Mouse (Mus musculus) effector memory CD4-positive, alpha-beta T cell, adult 5 months (primary cell): ENCODE results near the gene Gm525. TPM values are rescaled to one million over a fixed set of nuclear protein-coding genes. Genes with fewer than 3 reads are reported as not detected.

Experiments
- polyA plus RNA-seq: library from polyadenylated mRNA; unstranded; fragments of 100-300 nt; shearing (Covaris generic); gene quantifications from one replicate; pipeline ENCODE4 v1.2.1, GENCODE M21; 2017

Gm525 gene
- not detected for polyA plus RNA-seq

DNA sequence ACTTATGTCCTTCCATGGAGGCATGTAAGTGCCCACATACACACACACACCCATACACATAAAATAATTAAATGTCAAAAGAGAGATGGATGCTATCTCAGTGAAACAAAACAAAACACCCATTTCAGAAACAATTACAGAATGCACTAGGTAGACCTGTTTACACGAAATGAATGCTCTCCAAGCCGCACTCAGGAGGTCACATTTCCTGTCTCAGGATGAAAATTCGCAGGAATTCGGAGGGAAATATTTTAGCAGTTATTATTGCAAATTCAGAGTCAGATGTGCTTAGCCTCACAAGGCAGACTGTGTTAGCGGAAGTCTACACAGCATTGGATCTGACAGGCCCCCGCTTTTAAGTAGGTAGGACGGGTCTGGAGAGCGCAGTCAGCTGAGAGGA is at the start of gene Gm525:
Gene Gm525 (plus strand): TSS at position 301 of the 400 bp plus-strand sequence.

DNA sequence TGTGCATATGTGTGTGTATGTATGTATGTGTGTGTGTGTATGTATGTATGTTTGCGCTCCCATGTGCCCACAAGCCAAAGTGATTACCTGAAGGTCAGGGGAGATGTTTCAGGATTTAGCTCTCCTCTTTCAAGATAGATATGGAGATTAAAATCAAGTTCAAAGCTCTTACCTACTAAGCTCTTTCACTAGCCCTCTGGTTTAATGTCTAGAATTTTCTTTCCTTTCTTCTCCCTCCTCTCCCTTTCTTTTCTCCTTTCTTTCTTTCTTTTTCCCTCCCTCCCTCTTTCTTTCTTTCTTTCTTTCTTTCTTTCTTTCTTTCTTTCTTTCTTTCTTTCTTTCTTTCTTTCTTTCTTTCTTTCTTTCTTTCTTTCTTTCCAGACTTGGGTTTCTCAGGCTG is 6.9 kb upstream of the Gm525 start, which contains the start of gene Dgke:
Gene Dgke (minus strand): TSS at position 101 of the 400 bp plus-strand sequence.

Other genes with a start within 250 kb of the Gm525 start
- gene Akap1, start 209.3 kb upstream of the Gm525 start, polyA plus RNA-seq = 1.4 TPM
- 26.0 TPM for gene Scpep1, start 118.4 kb upstream of the Gm525 start, polyA plus RNA-seq
- not detected for gene Elobl, start 106.9 kb upstream of the Gm525 start, polyA plus RNA-seq
- 8.2 TPM for gene Coil, start 103.6 kb upstream of the Gm525 start, polyA plus RNA-seq
- gene Trim25, start 74.5 kb upstream of the Gm525 start, polyA plus RNA-seq = 30.0 TPM
- gene Dgke, start 7.0 kb upstream of the Gm525 start, polyA plus RNA-seq = 15.6 TPM
- gene Nog, start 228.5 kb downstream of the Gm525 start, polyA plus RNA-seq = not detected